Mouse (Mus musculus): ENCODE measurements at regions not wholly inside any gene's neighbourhood (a gene's known extent, or its start where the extent isn't known, plus 50 kb on each side); places are given as distances from the start of the nearest gene placed in this dataset.

DNA sequence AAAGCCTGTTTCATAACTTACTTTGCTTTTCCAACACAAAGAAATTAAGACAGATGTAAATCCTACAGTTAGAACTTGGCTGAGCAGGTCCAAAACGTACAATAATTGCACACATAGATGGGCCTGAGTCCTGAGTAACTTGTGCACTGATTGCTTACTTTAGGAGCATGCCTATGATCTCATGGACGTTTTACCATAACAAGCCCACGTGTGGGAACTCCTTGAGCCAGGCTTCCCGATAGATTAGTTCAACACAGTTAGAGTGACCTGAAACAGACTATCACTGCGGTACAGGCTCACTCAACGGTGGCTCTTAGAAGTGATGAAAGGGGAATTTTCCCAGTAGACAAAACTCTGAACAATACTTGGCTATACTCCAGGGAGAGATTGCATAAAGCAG lies 193.9 kb upstream of the Tank start:
- 74% methylated on average over 6 of the region's 6 CpGs for WGBS

DNA sequence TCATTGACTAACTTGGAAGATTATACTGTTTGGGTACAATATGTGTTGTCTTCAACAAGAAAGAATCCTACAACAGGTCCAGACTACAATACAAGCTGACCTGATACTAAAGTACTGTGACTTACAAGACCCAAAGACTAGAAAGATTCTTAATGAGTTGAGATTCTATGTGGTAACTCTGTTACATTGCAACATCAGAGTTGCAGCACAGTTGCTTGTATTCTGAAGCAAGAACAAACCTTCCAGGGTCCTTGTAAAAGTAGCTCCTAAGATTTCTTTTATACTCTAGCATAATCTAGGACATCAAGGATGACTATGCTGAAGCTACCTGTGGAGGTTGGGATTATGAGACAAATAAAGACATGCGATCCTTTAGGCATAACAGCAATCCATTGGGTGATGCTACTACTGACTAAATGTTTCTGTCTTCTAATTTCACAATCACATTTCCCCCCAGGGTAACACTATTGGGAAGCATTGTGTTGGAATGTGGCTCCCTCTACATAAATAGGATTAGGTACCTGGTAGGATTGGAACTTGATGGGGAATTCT lies 194.6 kb upstream of the Tank start:
- Histone ChIP-seq H3K9ac (no peak overlapping the region), H3K27me3 (no peaks in the 10 kb centered on the region), H3K4me3 (replicated peaks) (no peak overlapping the region), H3K4me1 (no peaks in the 10 kb centered on the region), H3K9me3 (replicated peaks) (no peaks in the 10 kb centered on the region), H3K36me3 (no peaks in the 10 kb centered on the region), H3K27ac (no peak overlapping the region), H3K4me2 (no peak overlapping the region)
- 92% methylated on average over 1 of the region's 1 CpGs for WGBS
- no peak for ATAC-seq (replicated peaks; ENCODE audit: low FRiP score)

More for the DNA sequence above, 193.9 kb upstream of the Tank start:
- no peaks in the 10 kb centered on the region for H3K9me3 ChIP-seq (replicated peaks)
- no peak for ATAC-seq (replicated peaks; ENCODE audit: low FRiP score)
- no peak overlapping the region for H3K4me3 ChIP-seq (replicated peaks)
- H3K4me2 ChIP-seq: no peak overlapping the region
- H3K27me3 ChIP-seq: no peaks in the 10 kb centered on the region
- H3K9ac ChIP-seq: no peak overlapping the region
- no peaks in the 10 kb centered on the region for H3K36me3 ChIP-seq
- no peaks in the 10 kb centered on the region for H3K4me1 ChIP-seq
- H3K27ac ChIP-seq: no peak overlapping the region

- Histone ChIP-seq H3K27me3 (no peaks in the 10 kb centered on the region), H3K9me3 (replicated peaks) (no peaks in the 10 kb centered on the region), H3K36me3 (no peaks in the 10 kb centered on the region), H3K4me2 (no peak overlapping the region), H3K9ac (no peak overlapping the region), H3K27ac (no peak overlapping the region), H3K4me3 (replicated peaks) (no peak overlapping the region), H3K4me1 (no peaks in the 10 kb centered on the region)
- no peak for ATAC-seq (replicated peaks; ENCODE audit: low FRiP score)
- WGBS: 78% methylated on average over 5 of the region's 5 CpGs
Measured at GRCm38 (mm10) chr2:61379076-61379475, 199.3 kb upstream of the Tank start.

DNA sequence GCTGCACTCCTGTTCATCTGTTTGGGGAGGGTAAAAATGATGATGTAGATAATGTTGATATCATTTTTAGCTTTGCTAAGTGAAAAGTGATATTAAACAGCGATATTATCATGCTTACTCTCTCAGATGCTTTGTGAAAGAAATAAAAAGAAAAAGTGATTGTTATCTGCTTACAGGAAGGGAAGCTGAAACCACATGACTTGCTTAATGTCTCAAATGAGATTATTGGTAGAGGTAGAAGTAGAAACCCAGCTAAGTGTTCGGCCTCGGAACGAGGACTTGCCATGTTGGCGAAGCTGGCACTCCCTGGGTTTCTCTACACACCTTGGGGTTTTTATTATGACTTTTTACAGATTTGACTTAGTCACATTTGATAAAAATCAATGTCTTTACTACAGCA lies 200.1 kb upstream of the Tank start:
- ATAC-seq (replicated peaks; ENCODE audit: low FRiP score): no peak
- no peaks in the 10 kb centered on the region for H3K9me3 ChIP-seq (replicated peaks)
- 89% methylated on average over 5 of the region's 5 CpGs for WGBS
- H3K4me2 ChIP-seq: no peak overlapping the region
- H3K27me3 ChIP-seq: no peaks in the 10 kb centered on the region
- H3K27ac ChIP-seq: no peak overlapping the region
- H3K4me1 ChIP-seq: no peaks in the 10 kb centered on the region
- H3K36me3 ChIP-seq: no peaks in the 10 kb centered on the region
- no peak overlapping the region for H3K9ac ChIP-seq
- no peak overlapping the region for H3K4me3 ChIP-seq (replicated peaks)

GRCm38 (mm10) chr2:61377756-61378155 lies 200.6 kb upstream of the Tank start:
- H3K27me3 ChIP-seq: no peaks in the 10 kb centered on the region
- H3K27ac ChIP-seq: no peak overlapping the region
- H3K4me3 ChIP-seq (replicated peaks): no peak overlapping the region
- H3K4me1 ChIP-seq: no peaks in the 10 kb centered on the region
- no peak overlapping the region for H3K9ac ChIP-seq
- no peaks in the 10 kb centered on the region for H3K9me3 ChIP-seq (replicated peaks)
- ATAC-seq (replicated peaks; ENCODE audit: low FRiP score): no peak
- WGBS: 88% methylated on average over 8 of the region's 8 CpGs
- no peak overlapping the region for H3K4me2 ChIP-seq
- no peaks in the 10 kb centered on the region for H3K36me3 ChIP-seq

DNA sequence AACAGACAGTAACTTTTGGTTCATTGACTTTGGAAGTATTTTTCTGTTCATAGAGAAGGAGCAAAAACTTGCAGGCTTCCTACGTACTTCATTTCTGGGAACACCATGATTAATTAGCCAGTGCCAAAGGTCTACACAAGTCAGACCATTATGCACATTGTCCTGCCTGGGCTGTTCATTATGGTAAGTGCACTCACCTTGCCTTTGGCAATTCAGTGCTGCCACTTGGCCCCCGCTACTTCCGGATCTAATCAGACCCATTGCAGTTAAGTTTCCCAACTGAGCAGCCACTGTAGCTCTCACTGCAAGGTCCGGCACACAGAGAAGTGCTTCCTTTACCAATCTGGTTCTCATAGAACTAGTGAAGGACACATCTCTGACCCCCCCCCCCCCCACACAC lies 215.8 kb upstream of the Tank start:
- H3K9me3 ChIP-seq (replicated peaks): no peaks in the 10 kb centered on the region
- H3K9ac ChIP-seq: no peak overlapping the region
- H3K4me3 ChIP-seq (replicated peaks): no peak overlapping the region
- H3K4me2 ChIP-seq: no peak overlapping the region
- WGBS: 64% methylated on average over 4 of the region's 4 CpGs
- no peaks in the 10 kb centered on the region for H3K36me3 ChIP-seq
- H3K4me1 ChIP-seq: no peaks in the 10 kb centered on the region
- H3K27me3 ChIP-seq: no peaks in the 10 kb centered on the region
- no peak overlapping the region for H3K27ac ChIP-seq
- no peak for ATAC-seq (replicated peaks; ENCODE audit: low FRiP score)

- Histone ChIP-seq H3K4me3 (replicated peaks) (no peak overlapping the region), H3K9me3 (replicated peaks) (no peaks in the 10 kb centered on the region), H3K4me2 (no peak overlapping the region), H3K9ac (no peak overlapping the region), H3K4me1 (no peaks in the 10 kb centered on the region), H3K27ac (no peak overlapping the region), H3K27me3 (no peaks in the 10 kb centered on the region), H3K36me3 (no peaks in the 10 kb centered on the region)
- 87% methylated on average over 2 of the region's 2 CpGs for WGBS
- no peak for ATAC-seq (replicated peaks; ENCODE audit: low FRiP score)
Measured at GRCm38 (mm10) chr2:61361394-61361793, 217.0 kb upstream of the Tank start.

DNA sequence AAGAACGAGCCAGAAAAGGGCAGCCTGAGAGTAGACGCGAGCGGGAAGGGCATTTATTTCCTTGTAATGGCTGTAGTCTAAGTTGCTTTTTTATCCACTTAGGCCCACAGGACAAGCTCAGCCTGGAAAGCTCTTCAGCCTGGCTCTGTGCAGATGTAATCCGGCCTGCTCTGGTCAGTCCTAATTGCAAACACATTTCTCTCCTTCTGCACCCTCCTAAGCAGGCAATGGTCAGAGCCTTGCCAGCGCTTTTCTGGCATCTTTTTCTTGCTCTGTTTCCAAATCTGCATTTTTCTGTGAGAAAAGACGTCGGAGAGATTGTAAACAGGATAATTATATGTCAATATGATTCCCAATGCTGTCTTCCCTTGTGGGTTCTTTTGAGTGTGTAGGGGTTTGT lies 224.3 kb upstream of the Tank start:
- Histone ChIP-seq H3K36me3 (no peaks in the 10 kb centered on the region), H3K27ac (no peak overlapping the region), H3K4me2 (no peak overlapping the region), H3K9me3 (replicated peaks) (no peaks in the 10 kb centered on the region), H3K4me1 (no peaks in the 10 kb centered on the region), H3K27me3 (no peaks in the 10 kb centered on the region), H3K9ac (no peak overlapping the region), H3K4me3 (replicated peaks) (no peak overlapping the region)
- no peak for ATAC-seq (replicated peaks; ENCODE audit: low FRiP score)
- 61% methylated on average over 8 of the region's 8 CpGs for WGBS

DNA sequence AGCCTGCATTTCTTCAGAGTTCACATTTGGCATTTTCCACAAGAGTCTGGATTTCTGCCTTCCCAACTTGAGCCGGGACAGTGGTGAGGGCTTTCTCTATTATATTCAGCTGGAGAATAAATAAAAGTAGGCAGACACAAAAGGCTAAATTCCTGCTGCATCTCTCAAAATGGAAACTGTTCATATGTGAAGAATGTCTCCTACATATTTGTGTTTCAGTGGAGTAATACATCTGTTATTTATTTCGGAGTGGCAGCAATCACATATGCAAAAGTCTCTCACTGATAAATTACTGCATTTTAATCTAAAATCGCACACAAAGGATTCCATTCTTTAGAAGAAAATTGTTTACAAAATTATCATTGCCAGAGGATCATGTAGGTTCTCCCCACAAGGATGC lies 230.9 kb upstream of the Tank start:
- Histone ChIP-seq H3K4me1 (peaks cover 13% of the 10 kb centered on the region), H3K36me3 (no peaks in the 10 kb centered on the region), H3K4me2 (no peak overlapping the region), H3K27me3 (no peaks in the 10 kb centered on the region), H3K9ac (no peak overlapping the region), H3K4me3 (replicated peaks) (no peak overlapping the region), H3K27ac (no peak overlapping the region), H3K9me3 (replicated peaks) (no peaks in the 10 kb centered on the region)
- WGBS: 93% methylated on average over 3 of the region's 3 CpGs
- ATAC-seq (replicated peaks; ENCODE audit: low FRiP score): no peak

- no peak overlapping the region for H3K9ac ChIP-seq
- no peaks in the 10 kb centered on the region for H3K36me3 ChIP-seq
- H3K4me2 ChIP-seq: 0 out of 2 replicates have a peak overlapping the region, but pooled peaks have one; percentile 7
- H3K4me3 ChIP-seq (replicated peaks): no peak overlapping the region
- peak; percentile 92 for ATAC-seq (replicated peaks; ENCODE audit: low FRiP score)
- WGBS: 28% methylated on average over 8 of the region's 8 CpGs
- H3K27me3 ChIP-seq: no peaks in the 10 kb centered on the region
- H3K27ac ChIP-seq: no peak overlapping the region
- H3K4me1 ChIP-seq: peaks cover 13% of the 10 kb centered on the region
- H3K9me3 ChIP-seq (replicated peaks): no peaks in the 10 kb centered on the region
Measured at GRCm38 (mm10) chr2:61346012-61346760, 232.2 kb upstream of the Tank start.

- Histone ChIP-seq H3K9ac (no peak overlapping the region), H3K4me2 (peak overlapping the region; percentile 24; the same call in 1 of the 2 replicates), H3K27me3 (no peaks in the 10 kb centered on the region), H3K9me3 (replicated peaks) (no peaks in the 10 kb centered on the region), H3K4me1 (peaks cover 13% of the 10 kb centered on the region), H3K4me3 (replicated peaks) (no peak overlapping the region), H3K27ac (no peak overlapping the region), H3K36me3 (no peaks in the 10 kb centered on the region)
- ATAC-seq (replicated peaks; ENCODE audit: low FRiP score): no peak
- WGBS: 51% methylated on average over 7 of the region's 7 CpGs
Measured at GRCm38 (mm10) chr2:61345311-61345710, 233.1 kb upstream of the Tank start.

DNA sequence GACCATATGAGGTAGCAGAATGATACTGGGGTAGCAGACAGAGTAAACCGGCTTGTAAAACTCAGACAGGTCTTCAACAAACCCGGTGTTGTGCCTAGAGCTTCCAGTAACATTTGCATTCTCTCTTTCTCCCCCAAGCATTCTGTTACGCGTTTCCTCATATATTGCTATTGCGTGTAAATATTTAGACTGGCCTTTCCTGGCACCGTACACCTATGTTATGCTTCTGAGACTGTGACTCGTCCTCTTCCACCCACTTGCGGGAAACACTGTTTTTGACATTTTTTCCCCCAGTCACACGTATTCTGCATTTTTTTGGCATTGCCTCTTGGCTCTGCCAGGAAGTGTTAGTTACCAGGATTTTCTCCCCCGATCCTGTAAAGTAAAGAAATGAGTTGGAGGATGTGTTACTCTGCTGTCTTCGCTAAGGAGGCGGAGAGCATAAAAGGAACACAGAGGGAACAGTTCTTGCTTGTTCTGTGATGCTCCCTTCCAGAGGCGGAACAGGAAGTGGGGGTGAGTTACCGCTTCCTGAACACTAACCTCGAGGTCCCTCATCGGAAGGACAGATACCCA lies 233.7 kb upstream of the Tank start:
- H3K36me3 ChIP-seq: no peaks in the 10 kb centered on the region
- no peaks in the 10 kb centered on the region for H3K9me3 ChIP-seq (replicated peaks)
- no peak for ATAC-seq (replicated peaks; ENCODE audit: low FRiP score)
- no peak overlapping the region for H3K9ac ChIP-seq
- H3K4me2 ChIP-seq: peak overlapping the region; percentile 24; the same call in 1 of the 2 replicates
- peaks cover 13% of the 10 kb centered on the region for H3K4me1 ChIP-seq
- no peaks in the 10 kb centered on the region for H3K27me3 ChIP-seq
- 72% methylated on average over 16 of the region's 16 CpGs for WGBS
- H3K27ac ChIP-seq: no peak overlapping the region; the same call in 1 of the 2 replicates
- no peak overlapping the region for H3K4me3 ChIP-seq (replicated peaks)
